Mouse (Mus musculus): Measurements from ENCODE around the gene Fbln7.
A peak's percentile ranks its signal among the peaks of the same experiment; 100 is the strongest.

Fbln7 gene

DNA sequence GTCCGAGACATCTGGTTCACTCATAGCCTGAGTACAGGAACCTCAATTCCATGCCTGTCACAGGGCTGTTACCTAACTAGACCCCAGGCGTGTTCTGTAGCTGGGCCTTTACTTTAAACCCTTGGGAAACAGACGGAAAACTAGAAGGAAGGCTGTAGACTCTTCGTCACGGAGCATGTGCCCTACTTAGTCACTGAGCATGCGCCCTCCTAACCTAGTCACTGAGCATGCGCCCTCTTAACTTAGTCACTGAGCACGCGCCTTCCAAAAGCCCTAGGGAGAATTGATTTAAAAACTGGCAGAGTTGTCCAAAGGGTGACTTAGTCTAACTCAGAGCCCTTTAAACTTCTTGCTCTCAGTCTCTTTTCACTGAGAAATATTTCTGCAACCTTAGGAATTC, at the start of gene Fbln7:
Gene Fbln7, plus strand, starts transcription at position 346 of the 400 bp plus-strand sequence.
- no peak for DNase-seq

DNA sequence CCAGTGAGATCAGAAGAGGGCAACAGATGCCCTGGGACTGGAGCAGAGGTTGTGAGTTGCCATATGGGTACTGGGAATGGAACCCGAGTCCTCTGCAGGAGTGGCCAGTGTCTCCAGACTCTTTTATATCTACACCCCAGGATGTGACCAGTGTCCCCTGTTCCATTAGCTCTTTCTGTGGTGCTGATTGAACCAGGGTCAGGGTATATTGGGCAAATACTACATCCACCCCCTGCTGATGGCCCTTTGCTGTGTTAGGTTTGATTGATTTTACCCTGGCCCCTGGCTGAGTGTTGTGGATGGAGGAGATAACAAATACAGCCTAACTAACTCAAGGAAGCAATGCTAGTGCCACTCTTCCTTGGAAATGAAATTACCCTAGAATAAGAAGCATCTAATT, 46.5 kb upstream of the Fbln7 start:
- DNase-seq = no peak

DNA sequence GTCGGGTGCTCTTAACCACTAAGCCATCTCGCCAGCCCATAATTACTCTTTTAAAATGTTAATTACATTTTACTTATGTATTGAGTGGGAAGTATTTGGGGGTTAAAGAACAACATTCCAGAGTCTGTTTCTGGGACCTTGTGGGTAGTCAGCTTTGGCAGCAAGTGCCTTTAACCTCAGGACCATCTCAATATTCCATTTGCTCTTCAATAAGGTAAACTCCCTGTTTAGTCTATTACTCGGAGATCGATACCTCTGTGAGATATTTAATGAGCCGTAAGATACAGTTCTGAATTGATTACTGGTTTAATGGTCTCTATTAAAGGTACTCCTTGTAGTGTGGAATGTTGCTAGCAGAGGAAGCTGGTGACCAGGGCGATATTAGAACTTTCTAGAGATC, 45.9 kb upstream of the Fbln7 start:
- no peak for DNase-seq

DNA sequence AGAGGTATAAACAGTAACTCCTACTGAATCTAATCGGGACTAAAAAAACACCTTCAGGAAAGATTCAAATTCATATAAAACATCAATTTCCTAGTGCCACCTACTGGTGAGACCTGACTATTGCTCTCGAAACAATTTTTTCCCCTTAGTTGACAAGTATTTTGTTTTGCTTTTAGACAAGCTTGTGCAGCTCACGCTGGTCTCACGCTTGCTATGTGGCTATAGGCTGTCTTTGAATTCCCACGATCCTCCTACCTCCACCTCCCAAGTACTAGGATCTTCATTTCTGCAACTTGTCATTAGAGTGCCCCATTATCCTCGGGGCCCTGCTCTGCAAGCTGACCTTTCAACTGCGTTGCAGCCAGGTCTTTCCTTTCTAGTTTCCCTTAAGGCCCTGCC, 45.4 kb upstream of the Fbln7 start:
- peak; percentile 72 for DNase-seq

DNA sequence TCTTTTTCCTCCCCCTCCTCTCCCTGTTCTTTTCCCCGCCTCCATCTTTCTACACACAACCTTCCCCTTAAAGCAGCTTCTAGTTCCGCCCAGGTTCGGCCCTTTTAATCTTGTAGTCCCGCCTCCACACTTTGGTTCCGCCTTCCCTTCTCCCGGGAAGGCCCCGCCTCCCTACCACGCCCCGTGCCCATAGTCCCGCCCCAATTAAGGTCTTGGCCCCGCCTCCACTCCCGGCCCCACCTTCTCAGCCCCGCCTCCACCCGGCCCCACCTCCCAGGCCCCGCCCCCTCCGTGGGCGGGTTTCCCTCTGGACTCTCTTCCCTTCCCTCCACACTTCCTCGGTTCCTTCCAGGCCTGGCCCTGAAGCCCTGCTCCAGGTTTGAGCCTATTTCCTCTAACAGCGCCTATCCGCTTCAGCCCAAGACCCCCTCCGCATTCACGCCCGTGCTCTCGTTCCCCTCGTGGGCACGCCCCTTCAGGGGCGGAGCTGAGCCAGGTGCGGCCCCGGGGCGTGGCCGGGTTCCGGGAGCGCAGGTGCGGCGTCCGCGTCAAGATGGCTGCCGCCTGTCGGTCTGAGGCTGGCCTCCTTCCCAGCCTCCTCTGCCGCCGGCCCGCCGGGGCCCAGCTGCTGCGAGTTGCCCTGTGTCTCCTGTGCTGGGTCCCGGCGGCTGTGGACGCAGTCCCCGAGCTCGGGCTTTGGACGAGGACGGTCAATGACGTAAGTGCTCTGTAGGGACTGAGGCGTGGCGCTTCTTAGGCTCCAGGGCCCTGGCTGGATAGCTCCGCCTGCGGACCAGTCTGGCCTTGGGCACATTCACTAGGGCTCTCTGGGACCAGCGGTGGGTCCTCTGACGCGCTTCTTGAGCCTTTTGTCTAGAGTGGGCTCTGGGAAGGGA, 44.7 kb upstream of the Fbln7 start, which contains the start of gene Tmem87b:
Gene Tmem87b, plus strand, starts transcription at position 333 of the 896 bp plus-strand sequence.
- peak; percentile 98 for DNase-seq

DNA sequence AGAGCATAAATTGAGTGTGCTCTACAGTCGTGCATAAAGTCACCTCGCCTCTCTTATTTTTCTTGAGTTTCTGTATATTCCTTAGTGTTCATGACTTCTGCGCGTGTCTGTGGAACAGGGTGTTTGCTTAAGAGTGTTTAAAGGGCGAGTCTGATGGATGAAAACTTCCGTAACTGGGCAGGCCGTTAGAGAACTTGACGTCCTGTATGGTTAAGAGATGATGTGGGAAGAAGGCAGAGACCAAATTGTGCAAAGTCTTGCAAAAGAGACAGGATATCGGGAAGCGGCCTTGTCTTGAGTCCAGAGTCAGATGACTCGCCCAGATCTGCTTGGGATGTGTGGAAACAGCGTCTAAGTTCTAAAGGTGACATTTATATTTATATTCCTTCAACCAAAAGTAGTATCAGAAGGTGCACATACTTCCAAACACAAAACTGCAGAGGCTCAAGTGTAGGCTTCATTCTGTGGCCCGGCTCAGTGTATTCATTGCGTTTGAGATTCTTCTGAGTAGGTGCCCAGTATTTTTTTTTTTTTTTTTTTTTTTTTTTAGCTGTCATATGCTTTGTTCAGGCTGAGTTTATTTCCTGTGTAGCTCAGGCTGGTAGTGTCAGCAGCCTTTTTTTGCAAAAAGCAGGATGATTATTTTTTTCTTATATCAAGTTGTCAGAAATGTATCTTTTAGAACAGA, 43.7 kb upstream of the Fbln7 start:
- peak; percentile 34 for DNase-seq

DNA sequence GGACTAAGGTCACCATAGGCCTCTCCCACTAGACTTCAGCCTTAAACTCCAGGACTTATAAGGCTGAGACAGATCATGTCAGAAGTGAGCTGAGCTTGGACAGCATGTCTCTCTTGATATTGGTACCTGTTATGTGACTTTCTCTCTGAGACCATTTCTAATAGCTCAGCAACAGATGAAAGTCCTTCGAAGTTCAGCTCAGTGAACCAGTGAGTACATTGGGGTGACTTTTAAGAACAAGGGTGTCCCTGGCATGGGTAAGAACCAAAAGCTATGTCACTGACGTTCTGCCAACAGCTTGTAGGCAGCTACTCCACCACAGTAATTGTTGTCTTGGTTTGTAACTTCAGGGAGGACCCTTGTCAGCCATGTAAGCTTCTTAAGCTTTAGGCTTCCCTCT, 42.1 kb upstream of the Fbln7 start:
- no peak for DNase-seq

DNA sequence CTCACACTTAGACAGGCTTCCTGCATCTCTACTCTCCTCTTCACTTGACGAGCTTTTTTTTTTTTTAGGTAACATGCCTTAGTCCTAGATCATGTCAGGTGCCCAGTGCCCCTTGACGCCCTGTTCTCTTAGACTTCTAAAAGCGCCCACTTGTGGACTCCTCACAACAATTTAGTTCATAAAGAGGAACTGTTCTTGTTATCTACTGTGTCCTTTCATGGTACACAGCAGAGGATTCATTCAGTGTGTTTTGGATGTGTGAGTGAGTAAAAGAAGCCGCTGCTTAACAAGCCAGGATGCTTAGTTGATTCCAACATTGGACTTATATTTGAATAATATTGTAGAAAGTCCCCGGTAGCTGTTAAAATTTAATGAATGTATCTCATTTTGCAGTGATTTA, 38.9 kb upstream of the Fbln7 start:
- DNase-seq = no peak

DNA sequence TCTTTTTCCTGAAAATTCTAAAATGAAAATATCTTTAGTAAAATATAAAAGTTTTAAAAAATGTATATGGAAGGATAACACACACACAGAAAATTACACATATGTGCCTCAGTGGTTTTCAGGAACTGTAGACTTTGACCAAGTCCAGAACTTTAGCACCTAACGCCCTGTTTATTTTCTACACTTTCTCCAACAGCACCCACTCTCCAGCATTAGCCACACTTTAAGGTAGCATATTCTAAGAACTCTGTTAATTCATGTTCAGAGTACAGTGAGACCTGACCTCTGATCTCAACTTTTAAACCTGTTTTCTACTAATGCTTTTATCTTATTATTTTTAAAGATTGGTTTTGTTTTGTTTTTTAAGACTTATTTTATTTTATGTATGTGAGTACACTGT, 35.0 kb upstream of the Fbln7 start:
- no peak for DNase-seq

DNA sequence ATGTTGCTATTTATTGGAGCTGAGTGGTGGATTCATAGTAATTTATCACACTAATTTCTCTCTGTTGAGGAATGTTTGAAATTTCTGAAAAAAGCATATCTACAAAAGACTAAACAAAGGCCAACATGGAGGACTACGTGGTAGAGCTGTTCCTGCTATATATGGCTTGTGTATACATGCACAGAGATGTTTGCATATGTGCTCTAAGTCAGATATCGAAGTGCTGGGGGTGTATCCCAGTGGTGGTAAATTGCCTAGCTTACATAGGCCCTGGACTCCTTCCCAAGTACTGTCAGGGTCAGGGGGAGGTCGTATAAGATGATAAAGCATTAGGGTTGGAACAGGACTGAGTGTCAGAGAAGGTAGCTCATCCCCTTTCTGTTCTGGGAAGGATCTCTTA, 30.2 kb upstream of the Fbln7 start:
- DNase-seq = no peak

DNA sequence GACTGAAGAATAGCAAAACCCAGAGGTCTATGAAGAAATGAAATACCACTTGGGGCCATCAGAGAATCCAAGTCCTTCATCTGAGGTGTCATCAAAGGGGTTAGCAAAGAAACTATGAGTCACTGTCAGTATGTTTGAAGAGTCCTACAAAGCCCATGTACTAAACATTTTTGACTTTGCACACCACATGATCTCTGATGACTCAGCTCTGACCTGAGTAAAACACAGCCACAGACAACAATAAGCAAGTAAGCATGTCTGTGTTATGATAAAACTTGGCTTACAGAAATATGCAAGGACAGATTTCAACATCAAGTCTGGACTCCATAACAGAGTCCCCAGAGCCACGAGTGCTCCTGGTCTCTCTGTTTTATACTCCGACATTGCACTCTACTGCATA, 29.7 kb upstream of the Fbln7 start:
- no peak for DNase-seq

DNA sequence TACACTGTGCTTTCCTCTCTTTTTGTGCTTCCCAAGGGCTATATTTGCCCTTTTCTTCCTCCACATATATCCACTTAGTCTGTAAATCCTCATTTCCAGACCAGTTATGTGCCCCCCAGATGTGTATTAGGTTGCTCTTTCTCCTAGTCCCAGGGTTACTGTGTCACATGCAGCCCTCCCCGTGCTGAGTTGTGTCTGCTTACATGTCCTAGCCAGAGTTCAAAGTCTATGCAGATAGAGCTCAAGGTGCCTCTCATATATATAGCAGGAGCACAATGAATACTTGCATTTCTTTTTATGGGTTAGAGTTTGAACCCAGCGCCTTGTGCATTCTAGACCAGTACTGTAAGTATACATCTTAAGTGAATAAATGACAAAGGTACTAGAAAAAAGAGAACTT, 29.3 kb upstream of the Fbln7 start:
- no peak for DNase-seq

DNA sequence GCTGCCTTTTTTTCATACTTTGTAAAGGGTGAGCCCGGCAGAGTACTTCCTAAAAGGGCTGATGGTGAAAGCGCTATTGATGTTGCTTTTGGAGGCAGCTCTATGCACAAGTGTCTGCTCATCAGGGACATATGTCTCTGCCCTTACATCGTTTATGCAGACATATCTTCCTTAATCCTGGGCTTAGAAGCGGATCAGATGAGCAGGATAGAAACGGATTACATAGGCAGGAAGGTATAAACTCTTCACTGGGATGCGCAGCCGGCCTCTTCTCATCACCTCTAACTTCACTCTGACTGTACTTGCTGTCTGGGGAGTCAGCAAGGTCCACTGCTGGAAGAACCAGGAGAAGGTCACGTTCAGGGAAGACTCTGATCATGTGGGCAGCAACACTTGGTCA, 25.2 kb upstream of the Fbln7 start:
- DNase-seq = no peak

DNA sequence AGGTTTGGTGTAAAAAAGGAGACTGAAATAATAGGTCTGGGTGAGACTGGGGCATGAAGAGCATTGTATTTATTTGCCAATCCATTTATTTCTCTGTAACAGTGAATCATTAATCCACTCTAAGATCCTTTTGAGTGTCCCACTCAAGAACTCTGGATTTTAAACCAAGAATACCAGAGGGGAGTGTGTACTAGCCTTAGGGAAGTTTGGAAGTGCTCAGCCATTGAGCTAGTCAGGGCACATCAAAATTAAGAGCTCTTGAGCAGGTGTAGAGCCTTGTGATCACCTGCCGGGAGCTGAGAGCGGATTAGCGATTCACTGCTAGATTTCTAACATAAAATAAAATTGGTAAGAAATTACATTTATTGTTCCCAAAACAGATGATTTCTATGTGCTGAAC, 24.2 kb upstream of the Fbln7 start:
- DNase-seq = no peak

DNA sequence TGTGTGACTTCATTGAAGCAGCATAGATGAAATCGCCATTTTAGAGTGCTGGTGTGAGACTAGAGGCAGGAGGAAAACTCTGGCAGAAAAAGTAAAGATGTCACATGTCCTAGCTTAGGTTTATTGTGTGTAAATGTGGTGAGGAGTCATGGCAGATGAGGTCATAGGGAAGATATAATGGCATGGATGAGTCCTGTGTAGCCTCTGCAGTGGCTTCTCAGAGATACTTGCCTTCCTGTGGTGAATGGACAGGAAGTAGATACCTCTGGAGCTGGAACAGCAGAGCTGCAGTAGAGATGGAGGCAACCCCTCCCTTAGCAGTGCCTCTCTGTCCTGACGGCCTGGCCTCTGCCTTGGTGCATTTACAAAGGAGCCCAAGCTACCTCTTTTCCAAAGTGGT, 23.3 kb upstream of the Fbln7 start:
- no peak for DNase-seq

DNA sequence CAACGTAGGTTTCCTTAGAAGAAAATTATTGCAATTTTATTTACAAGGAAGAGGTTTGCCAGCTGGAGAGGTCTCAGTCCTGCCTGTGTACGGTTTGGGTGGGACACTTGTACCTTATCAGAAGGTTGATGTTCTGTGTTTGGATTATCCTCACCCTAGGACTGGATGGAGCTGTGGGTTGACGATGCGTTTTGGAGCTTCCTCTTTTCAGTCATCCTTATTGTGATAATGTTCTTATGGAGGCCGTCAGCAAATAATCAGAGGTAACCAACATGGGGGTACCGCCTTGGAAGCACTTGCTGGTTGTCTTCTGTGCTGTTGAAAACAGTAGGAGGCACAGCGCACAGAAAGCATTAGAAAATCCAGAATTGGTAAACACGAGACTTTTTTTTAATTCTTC, 20.3 kb upstream of the Fbln7 start:
- no peak for DNase-seq

DNA sequence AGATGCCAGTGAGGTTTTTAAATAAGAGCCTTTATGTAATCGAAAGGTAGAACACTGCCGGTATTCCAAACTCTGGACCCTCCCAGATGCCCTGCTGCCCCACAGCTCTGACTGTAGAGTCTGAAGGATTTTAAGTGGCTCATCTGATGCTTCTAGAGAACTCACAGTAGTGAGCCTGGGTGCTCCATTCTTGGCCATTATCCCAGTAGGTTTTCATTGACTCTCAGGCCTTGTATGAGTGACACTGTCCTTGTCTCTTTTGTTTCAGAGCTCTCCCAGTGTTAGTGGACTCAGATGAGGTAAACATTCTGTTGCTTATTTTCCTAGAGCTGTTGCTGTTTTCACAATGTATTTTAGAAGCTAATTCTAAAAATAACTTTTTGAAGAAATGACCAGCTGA, 12.7 kb upstream of the Fbln7 start:
- no peak for DNase-seq

DNA sequence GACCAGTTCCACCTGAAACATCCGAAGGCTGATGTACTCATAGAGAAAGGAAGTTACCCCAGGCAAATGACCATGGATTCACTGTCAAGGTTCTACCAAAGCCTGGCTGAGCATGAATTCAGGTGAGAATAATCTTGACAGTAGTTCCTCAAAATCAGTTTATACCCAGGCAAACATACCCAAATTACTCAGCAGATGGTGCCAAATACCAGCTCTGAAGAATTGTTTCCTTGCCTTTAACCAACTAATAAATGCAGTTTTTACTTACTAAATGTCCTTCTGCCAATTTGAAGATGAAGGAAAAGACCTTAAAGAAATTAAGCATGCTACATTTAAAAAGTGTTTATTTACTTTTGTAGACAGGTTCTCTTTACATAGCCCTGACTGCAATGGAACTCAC, 6.1 kb upstream of the Fbln7 start:
- DNase-seq = no peak

DNA sequence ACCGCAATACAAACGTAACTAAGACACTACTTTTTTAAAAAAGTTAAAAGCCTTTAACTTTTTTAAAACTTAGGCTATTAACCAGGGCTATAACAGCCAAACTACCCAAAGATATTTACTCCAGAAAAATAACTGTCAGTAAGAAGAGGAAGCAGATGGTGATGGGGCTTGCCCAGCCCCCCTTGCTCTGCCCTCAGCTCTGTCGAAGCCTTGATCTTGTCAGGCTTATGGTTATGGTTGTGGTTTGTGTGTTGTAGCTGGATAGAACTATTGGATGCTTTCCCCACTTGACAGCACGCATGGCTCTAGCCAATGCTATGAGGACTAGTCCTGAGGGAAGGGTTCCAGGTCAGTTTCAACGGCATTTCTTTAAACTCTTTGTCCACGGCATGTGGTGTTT, 3.8 kb upstream of the Fbln7 start:
- no peak for DNase-seq

DNA sequence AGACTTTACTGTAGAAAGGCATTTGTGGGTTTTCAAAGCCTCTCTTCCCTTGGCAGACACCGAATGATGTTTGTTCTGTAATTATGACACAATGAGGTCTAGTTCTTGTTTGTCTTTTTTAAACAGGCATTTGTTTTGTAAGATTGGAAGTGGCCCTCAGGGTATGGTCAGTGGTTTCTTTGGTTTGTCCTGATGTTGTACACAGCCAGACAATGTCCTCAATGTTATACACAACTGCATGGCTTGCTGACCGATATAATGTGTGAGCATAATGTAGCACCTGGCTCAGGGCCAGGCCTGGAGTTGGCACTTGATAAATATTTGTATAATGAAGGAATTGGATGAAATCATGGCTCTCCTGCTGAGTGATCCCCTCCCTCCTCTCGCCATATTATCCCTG, 2.9 kb upstream of the Fbln7 start:
- peak; percentile 11 for DNase-seq

DNA sequence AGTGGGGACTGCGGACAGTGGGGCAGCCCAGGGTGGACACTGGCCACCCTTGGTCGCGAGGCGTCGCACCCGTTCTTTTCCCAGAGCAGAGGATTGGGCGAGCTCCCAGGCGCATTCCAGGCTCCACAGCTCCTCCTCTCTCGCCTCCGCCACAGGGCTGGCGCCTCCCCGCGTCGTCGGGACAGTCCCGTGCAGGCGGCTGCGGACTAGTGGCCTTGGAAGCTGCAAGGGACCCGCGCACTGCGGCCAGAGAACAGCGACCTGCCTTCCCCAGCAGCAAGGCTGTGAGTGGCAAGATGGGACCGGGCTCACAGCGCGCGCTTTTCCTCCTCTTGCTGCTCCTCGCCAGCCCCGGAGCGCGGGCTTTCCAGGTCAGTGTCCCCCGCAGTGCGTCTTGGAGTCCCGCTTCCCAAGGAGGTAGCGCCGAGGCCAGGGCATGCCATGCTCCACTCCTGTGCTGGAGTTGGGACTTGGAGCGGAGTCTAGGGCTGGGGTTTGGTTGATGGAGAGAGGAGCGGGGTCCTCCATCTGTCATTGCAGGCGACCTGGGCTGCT, 1.1 kb downstream of the Fbln7 start:
- DNase-seq = peak; percentile 63

DNA sequence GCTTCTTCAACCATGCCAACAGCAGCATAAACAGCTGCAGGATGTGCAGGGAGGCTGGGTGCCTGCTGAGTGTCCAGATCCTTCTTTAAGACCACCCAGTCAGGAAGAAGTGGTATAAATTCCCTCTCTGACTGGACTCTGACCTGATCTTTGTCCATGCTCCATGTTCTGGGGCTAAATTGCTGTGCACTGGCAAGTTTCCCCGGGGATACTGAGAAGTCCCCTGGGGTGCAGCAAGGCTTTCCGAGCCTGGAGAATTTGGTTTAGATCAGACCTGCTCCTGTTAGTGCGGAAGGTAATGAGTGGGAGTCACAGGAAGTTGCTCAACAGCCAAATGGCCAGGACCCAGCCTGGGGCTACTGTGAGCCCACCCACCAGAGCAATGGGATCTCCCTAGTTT, 2.3 kb downstream of the Fbln7 start:
- DNase-seq = no peak

DNA sequence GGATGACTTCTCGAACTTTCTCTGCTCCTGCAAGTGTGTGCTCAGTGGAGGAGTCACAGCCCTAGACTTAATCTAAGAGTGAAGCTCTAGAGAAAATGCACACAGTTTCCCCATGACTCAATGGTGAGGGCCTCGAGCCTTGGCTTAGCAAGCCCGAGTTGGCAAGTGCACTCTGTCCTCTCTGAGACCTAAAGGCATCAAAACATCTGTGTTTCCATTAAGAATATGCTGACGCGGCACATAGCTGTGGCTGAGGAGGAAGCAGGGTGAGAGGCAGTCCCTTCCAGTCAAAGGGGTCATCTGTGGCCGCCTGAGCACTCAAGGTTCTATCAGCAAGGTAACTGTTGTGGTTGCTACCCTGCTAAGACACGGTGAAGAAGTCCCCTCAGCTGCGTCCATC, 8.9 kb downstream of the Fbln7 start:
- DNase-seq = no peak

DNA sequence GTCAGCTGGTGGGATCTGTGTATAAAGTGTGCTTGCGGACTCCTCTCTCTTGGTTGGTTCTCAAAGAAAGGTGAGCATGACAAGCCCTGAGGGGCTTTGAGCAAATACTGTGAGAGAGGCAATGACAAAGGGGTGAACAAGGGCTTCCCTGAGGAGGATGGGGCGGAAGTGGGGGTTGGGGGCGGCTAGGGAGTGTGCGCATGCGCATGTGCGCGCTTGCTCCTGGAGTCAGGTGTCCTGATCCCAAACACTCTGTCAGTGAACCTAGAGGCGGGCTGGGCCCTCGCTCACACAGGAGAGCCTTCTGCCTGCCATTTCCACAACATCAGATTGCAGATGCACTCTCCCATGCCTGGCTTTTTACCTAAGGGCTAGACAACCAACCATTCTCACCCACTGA, 9.5 kb downstream of the Fbln7 start:
- no peak for DNase-seq

Measured in lung, postnatal 14 days (tissue).